Mouse (Mus musculus) limb, embryonic 10.5 days (tissue): ENCODE measurements at regions not wholly inside any gene's neighbourhood (a gene's known extent, or its start where the extent isn't known, plus 50 kb on each side); places are given as distances from the start of the nearest gene placed in this dataset.
"Not testable (repeated sequence)": the region's sequence is repeated elsewhere in the genome, so short reads cannot be mapped to it uniquely, and the experiment has no call there.

ENCODE experiments used
- DNase-seq: peaks from one replicate; pipeline ENCODE4 v3.0.0-alpha.2; 2017; ENCODE audit warnings: low spot score
- H3K27ac ChIP-seq: fragments of 300-500 bp; sonication (generic); 2 replicates; pipeline ENCODE4 v1.5.1; 2016; ENCODE audit warnings: mild to moderate bottlenecking
- H3K27me3 ChIP-seq: fragments of 300-500 bp; sonication (generic); 2 replicates; pipeline ENCODE4 v1.6.1; 2016; ENCODE audit warnings: low read depth, mild to moderate bottlenecking; ENCODE audit not compliant: poor library complexity, severe bottlenecking
- H3K36me3 ChIP-seq: fragments of 300-500 bp; sonication (generic); 2 replicates; pipeline ENCODE4 v1.6.1; 2016; ENCODE audit warnings: mild to moderate bottlenecking, moderate library complexity
- H3K4me1 ChIP-seq: fragments of 300-500 bp; sonication (generic); 2 replicates; pipeline ENCODE4 v1.6.1; 2016
- H3K4me3 ChIP-seq: fragments of 300-500 bp; sonication (generic); 2 replicates; pipeline ENCODE4 v1.5.1; 2016; ENCODE audit warnings: mild to moderate bottlenecking, moderate library complexity
- H3K9me3 ChIP-seq: fragments of 300-500 bp; sonication (generic); replicated peaks from 2 replicates; pipeline ENCODE4 v1.6.1; 2016; ENCODE audit warnings: mild to moderate bottlenecking
- WGBS: fragments of 180-500 bp; shearing (Covaris S2); methylation state at CpG from one replicate; pipeline ENCODE4 v1.1.7; 2016; 5-methylcytosine and 5-hydroxymethylcytosine counted together

DNA sequence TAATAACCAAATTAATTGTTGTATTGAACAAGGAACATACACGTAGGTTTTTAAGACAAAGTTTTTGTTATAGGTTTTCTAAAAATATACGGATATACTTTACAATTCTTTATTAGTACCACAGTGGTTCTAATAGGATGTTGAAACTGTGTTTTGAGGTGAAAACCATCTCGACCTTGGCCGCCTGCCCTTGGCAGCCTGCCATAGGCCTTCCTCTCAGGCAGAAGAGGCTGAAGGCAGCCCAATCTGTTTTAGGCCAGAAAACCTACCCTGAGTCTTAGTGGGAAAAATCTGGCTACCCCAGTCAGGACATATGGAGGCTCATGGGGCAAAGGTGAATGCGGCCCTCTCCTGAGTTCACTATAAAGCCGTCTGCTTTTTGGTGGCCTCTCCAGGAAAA lies 1049.7 kb upstream of the 1700008P02Rik start:
- Histone ChIP-seq H3K36me3 (no peaks in the 10 kb centered on the region), H3K27me3 (no peaks in the 10 kb centered on the region), H3K4me3 (no peak overlapping the region), H3K9me3 (no peaks in the 10 kb centered on the region), H3K4me1 (no peaks in the 10 kb centered on the region), H3K27ac (no peak overlapping the region)
- 95% methylated on average over 6 of the region's 6 CpGs for WGBS
- DNase-seq, result no peak

DNA sequence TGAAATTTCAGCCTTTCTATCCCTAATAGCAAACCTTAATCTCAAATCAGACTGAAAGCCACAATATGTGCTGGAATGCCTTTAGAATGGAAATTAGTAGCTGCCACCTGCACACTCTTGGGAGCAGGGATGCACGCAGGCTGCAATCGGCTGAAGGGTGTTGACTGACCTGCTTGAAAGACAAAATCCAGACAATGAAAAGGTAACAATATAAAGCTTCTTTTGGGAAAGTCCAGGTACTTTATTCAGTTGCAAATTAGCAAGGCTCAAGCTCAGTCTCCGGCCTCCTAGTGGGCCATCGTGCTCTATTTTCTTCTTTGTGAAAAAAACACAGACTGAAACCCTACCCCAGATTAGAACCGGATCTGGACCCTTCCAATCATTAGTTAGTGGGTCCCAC lies 1047.6 kb upstream of the 1700008P02Rik start:
- not testable (repeated sequence) for H3K4me3 ChIP-seq, H3K4me1 ChIP-seq, H3K27me3 ChIP-seq, H3K27ac ChIP-seq, H3K36me3 ChIP-seq, H3K9me3 ChIP-seq, DNase-seq
- WGBS, result 94% methylated on average over 5 of the region's 5 CpGs

DNA sequence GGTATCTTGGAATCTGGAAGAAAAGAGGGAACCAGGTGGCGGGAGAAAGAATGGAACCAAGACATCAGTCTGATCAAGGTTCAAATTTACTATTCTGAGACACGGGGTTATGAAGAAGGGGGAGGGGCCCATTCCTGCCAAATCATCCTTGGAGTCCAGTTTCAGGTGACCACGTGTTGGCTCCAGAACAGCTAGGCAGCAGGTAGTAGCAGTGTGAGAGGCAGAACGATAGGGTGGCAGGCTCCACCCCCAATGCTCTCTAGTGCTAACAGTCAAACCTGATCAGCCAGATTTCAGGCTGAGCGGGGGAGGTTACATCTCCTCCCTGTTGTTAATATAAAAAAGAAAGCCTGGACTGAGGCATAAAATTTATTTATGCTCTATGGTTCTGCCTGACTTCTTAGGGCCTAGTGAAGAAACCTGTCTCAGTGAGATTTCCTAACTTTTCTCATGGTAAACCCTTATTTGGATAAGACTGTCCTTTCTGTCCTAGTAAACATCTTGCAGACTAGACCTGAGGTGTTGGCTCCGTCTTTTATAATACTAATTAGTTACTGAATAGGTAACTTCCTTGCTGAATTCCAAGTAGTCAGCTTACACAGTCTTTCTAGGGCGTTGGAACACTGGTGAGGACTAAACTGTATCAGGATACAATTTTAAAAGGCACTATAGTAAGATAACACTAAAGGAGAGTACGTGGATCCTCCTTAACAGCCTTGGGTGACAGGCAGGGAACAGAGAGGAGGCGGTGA lies 1046.3 kb upstream of the 1700008P02Rik start:
- not testable (repeated sequence) for H3K4me3 ChIP-seq, H3K27me3 ChIP-seq, H3K27ac ChIP-seq, H3K4me1 ChIP-seq, DNase-seq, H3K36me3 ChIP-seq, H3K9me3 ChIP-seq
- WGBS, result 85% methylated on average over 9 of the region's 9 CpGs
